Mouse (Mus musculus): ENCODE results near the gene Laptm5. TPM values are rescaled to one million over a fixed set of nuclear protein-coding genes. Genes with fewer than 3 reads are reported as not detected.

Laptm5 gene
- total RNA-seq, 2 experiments from 2014 or later, result 136 to 568 TPM

- peak; percentile 59 for ATAC-seq (replicated peaks; ENCODE audit: poor library complexity, severe bottlenecking)
Measured at GRCm38 (mm10) chr4:130896372-130896771, 16.6 kb upstream of the Laptm5 start.

- peak; percentile 54 for ATAC-seq (replicated peaks; ENCODE audit: poor library complexity, severe bottlenecking)
Measured at GRCm38 (mm10) chr4:130899383-130899781, 13.5 kb upstream of the Laptm5 start.

GRCm38 (mm10) chr4:130899782-130900427 is 13.0 kb upstream of the Laptm5 start:
- no peak for ATAC-seq (replicated peaks; ENCODE audit: poor library complexity, severe bottlenecking)

- ATAC-seq (replicated peaks; ENCODE audit: poor library complexity, severe bottlenecking), result no peak
Measured at GRCm38 (mm10) chr4:130900746-130901145, 12.2 kb upstream of the Laptm5 start.

- ATAC-seq (replicated peaks; ENCODE audit: poor library complexity, severe bottlenecking), result peak; percentile 63
Measured at GRCm38 (mm10) chr4:130902289-130902781, 10.6 kb upstream of the Laptm5 start.

GRCm38 (mm10) chr4:130905025-130905424 is 7.9 kb upstream of the Laptm5 start:
- no peak for ATAC-seq (replicated peaks; ENCODE audit: poor library complexity, severe bottlenecking)

GRCm38 (mm10) chr4:130905882-130906281 is 7.0 kb upstream of the Laptm5 start:
- ATAC-seq (replicated peaks; ENCODE audit: poor library complexity, severe bottlenecking), result peak; percentile 28

GRCm38 (mm10) chr4:130906296-130906695 is 6.6 kb upstream of the Laptm5 start:
- ATAC-seq (replicated peaks; ENCODE audit: poor library complexity, severe bottlenecking), result no peak

GRCm38 (mm10) chr4:130907200-130908069 is 5.5 kb upstream of the Laptm5 start:
- no peak for ATAC-seq (replicated peaks; ENCODE audit: poor library complexity, severe bottlenecking)

- ATAC-seq (replicated peaks; ENCODE audit: poor library complexity, severe bottlenecking), result no peak
Measured at GRCm38 (mm10) chr4:130908133-130908532, 4.8 kb upstream of the Laptm5 start.

GRCm38 (mm10) chr4:130909167-130909874 is 3.6 kb upstream of the Laptm5 start:
- no peak for ATAC-seq (replicated peaks; ENCODE audit: poor library complexity, severe bottlenecking)

- peak; percentile 29 for ATAC-seq (replicated peaks; ENCODE audit: poor library complexity, severe bottlenecking)
Measured at GRCm38 (mm10) chr4:130910666-130911065, 2.3 kb upstream of the Laptm5 start.

GRCm38 (mm10) chr4:130912626-130913025 is 299 bp upstream of the Laptm5 start:
- no peak for ATAC-seq (replicated peaks; ENCODE audit: poor library complexity, severe bottlenecking)

- ATAC-seq (replicated peaks; ENCODE audit: poor library complexity, severe bottlenecking), result no peak; the same call in 1 of the 2 replicates
Measured at GRCm38 (mm10) chr4:130913511-130913910, 586 bp downstream of the Laptm5 start.

- ATAC-seq (replicated peaks; ENCODE audit: poor library complexity, severe bottlenecking), result peak; percentile 64
Measured at GRCm38 (mm10) chr4:130914011-130914410, 1.1 kb downstream of the Laptm5 start.

GRCm38 (mm10) chr4:130914527-130914926 is 1.6 kb downstream of the Laptm5 start:
- ATAC-seq (replicated peaks; ENCODE audit: poor library complexity, severe bottlenecking), result no peak

GRCm38 (mm10) chr4:130915006-130915667 is 2.2 kb downstream of the Laptm5 start:
- ATAC-seq (replicated peaks; ENCODE audit: poor library complexity, severe bottlenecking), result no peak

GRCm38 (mm10) chr4:130915668-130916035 is 2.7 kb downstream of the Laptm5 start:
- no peak for ATAC-seq (replicated peaks; ENCODE audit: poor library complexity, severe bottlenecking)

- ATAC-seq (replicated peaks; ENCODE audit: poor library complexity, severe bottlenecking), result no peak
Measured at GRCm38 (mm10) chr4:130916639-130917038, 3.7 kb downstream of the Laptm5 start.

- ATAC-seq (replicated peaks; ENCODE audit: poor library complexity, severe bottlenecking), result no peak
Measured at GRCm38 (mm10) chr4:130917564-130917963, 4.6 kb downstream of the Laptm5 start.

All from granulocyte monocyte progenitor cell, adult 5-6 weeks (primary cell).